Mouse (Mus musculus) spleen, adult 2 months (tissue): ENCODE results near the gene Mafk. TPM values are rescaled to one million over a fixed set of nuclear protein-coding genes. Genes with fewer than 3 reads are reported as not detected.

ENCODE experiments used
- DNase-seq, 2 experiments: peaks; one replicate each; pipeline versions ENCODE4 v3.0.0 to v3.0.0-alpha.2; 2012 to 2021; ENCODE audit warnings: low spot score in 2 of 2, low read depth in 1 of 2
- H3K27ac ChIP-seq: fragments of 200-500 bp; 2 replicates; pipeline ENCODE4 v1.5.1; 2012; ENCODE audit warnings: low read length, inconsistent platforms; ENCODE audit not compliant: insufficient read depth
- H3K27me3 ChIP-seq: fragments of 200-500 bp; 2 replicates; pipeline ENCODE4 v1.6.1; 2012; ENCODE audit warnings: mild to moderate bottlenecking, moderate library complexity, low read length, inconsistent platforms; ENCODE audit not compliant: control insufficient read depth, insufficient read depth
- H3K36me3 ChIP-seq: fragments of 200-500 bp; 2 replicates; pipeline ENCODE4 v1.6.1; 2012; ENCODE audit warnings: mild to moderate bottlenecking, low read length, inconsistent platforms; ENCODE audit not compliant: control insufficient read depth, insufficient read depth
- H3K4me1 ChIP-seq: fragments of 200-500 bp; 2 replicates; pipeline ENCODE4 v1.6.1; 2011; ENCODE audit warnings: inconsistent platforms; ENCODE audit not compliant: control insufficient read depth, insufficient read depth, insufficient read length
- H3K4me3 ChIP-seq: fragments of 200-500 bp; 2 replicates; pipeline ENCODE4 v1.5.1; 2011; ENCODE audit warnings: mild to moderate bottlenecking, inconsistent platforms; ENCODE audit not compliant: insufficient read depth, insufficient read length; ENCODE audit errors: extremely low read depth
- CTCF ChIP-seq: fragments of 200-500 bp; IDR thresholded peaks from 2 replicates; pipeline ENCODE4 v1.5.1; 2011; ENCODE audit warnings: mild to moderate bottlenecking, inconsistent platforms; ENCODE audit not compliant: insufficient read depth, insufficient read length, insufficient replicate concordance; ENCODE audit errors: extremely low read depth
- POLR2A ChIP-seq: fragments of 200-500 bp; IDR thresholded peaks from 2 replicates; pipeline ENCODE4 v1.6.1; 2011; ENCODE audit warnings: low read depth, low read length, inconsistent platforms
- WGBS: fragments of 180-500 bp; shearing (Covaris S2); methylation state at CpG from one replicate; pipeline ENCODE4 v1.1.7; 2018; 5-methylcytosine and 5-hydroxymethylcytosine counted together
- polyA plus RNA-seq: library from polyadenylated mRNA; depleted of rRNA; stranded (reverse); fragments of >200 nt; gene quantifications from 2 replicates; pipeline ENCODE4 v1.2.3, GENCODE M21; 2012

The Mafk gene
- polyA plus RNA-seq, 1 experiment = 26.8 TPM

- Histone ChIP-seq H3K27me3 (no peaks in the 10 kb centered on the region), H3K4me1 (peaks cover 18% of the 10 kb centered on the region), H3K4me3 (no peak overlapping the region), H3K36me3 (no peaks in the 10 kb centered on the region), H3K27ac (no peak overlapping the region)
- 38% methylated on average over 4 of the region's 4 CpGs for WGBS
- TF ChIP-seq CTCF = no peak
- TF ChIP-seq POLR2A = no peak
- DNase-seq = no peak
Observed at GRCm38 (mm10) chr5:139789466-139789865, 1.8 kb upstream of the Mafk start.

GRCm38 (mm10) chr5:139792159-139792775 lies 954 bp downstream of the Mafk start:
- WGBS = 2% methylated on average over 11 of the region's 11 CpGs
- H3K27ac ChIP-seq = peak overlapping the region; percentile 94
- peaks cover 36% of the 10 kb centered on the region for H3K4me1 ChIP-seq
- no peak for DNase-seq
- peak overlapping the region; percentile 76 for H3K4me3 ChIP-seq
- peaks cover 1% of the 10 kb centered on the region; the same call in 1 of the 2 replicates for H3K36me3 ChIP-seq
- no peak for TF ChIP-seq POLR2A
- TF ChIP-seq CTCF = no peak
- H3K27me3 ChIP-seq = no peaks in the 10 kb centered on the region

- WGBS = 11% methylated on average over 3 of the region's 3 CpGs
- H3K36me3 ChIP-seq = peaks cover 1% of the 10 kb centered on the region; the same call in 1 of the 2 replicates
- H3K4me1 ChIP-seq = peaks cover 36% of the 10 kb centered on the region
- H3K4me3 ChIP-seq = peak overlapping the region; percentile 76
- no peak for DNase-seq
- H3K27ac ChIP-seq = peak overlapping the region; percentile 54
- no peaks in the 10 kb centered on the region for H3K27me3 ChIP-seq
- TF ChIP-seq POLR2A (no peak), CTCF (no peak)
Observed at GRCm38 (mm10) chr5:139792966-139793337, 1.6 kb downstream of the Mafk start.

- TF ChIP-seq POLR2A (no peak), CTCF (no peak)
- DNase-seq = no peak
- H3K4me1 ChIP-seq = peaks cover 36% of the 10 kb centered on the region
- 5% methylated on average over 11 of the region's 11 CpGs for WGBS
- peaks cover 1% of the 10 kb centered on the region; the same call in 1 of the 2 replicates for H3K36me3 ChIP-seq
- H3K27ac ChIP-seq = peak overlapping the region; percentile 54
- H3K27me3 ChIP-seq = no peaks in the 10 kb centered on the region
- peak overlapping the region; percentile 76; the same call in 1 of the 2 replicates for H3K4me3 ChIP-seq
Observed at GRCm38 (mm10) chr5:139793338-139794089, 2.2 kb downstream of the Mafk start.

GRCm38 (mm10) chr5:139794137-139794536 lies 2.8 kb downstream of the Mafk start:
- peaks cover 36% of the 10 kb centered on the region for H3K4me1 ChIP-seq
- H3K27ac ChIP-seq = peak overlapping the region; percentile 54; the same call in 1 of the 2 replicates
- H3K27me3 ChIP-seq = no peaks in the 10 kb centered on the region
- peaks cover 4% of the 10 kb centered on the region for H3K36me3 ChIP-seq
- DNase-seq = no peak
- no peak overlapping the region for H3K4me3 ChIP-seq
- WGBS = 80% methylated on average over 5 of the region's 5 CpGs
- TF ChIP-seq POLR2A (no peak), CTCF (no peak)

- no peaks in the 10 kb centered on the region for H3K27me3 ChIP-seq
- 18% methylated on average over 10 of the region's 10 CpGs for WGBS
- H3K4me1 ChIP-seq = peaks cover 36% of the 10 kb centered on the region
- TF ChIP-seq CTCF = no peak
- peaks cover 12% of the 10 kb centered on the region for H3K36me3 ChIP-seq
- peak overlapping the region; percentile 54; the same call in 1 of the 2 replicates for H3K27ac ChIP-seq
- DNase-seq = no peak
- no peak overlapping the region for H3K4me3 ChIP-seq
Observed at GRCm38 (mm10) chr5:139794938-139795337, 3.6 kb downstream of the Mafk start.
